Mouse (Mus musculus) cerebellum, postnatal 25 days (tissue): ENCODE data around the gene Tns1.

Experiments used
- DNase-seq, 2 experiments: peaks; one replicate each; pipeline ENCODE4 v3.0.0; 2021; ENCODE audit warnings: mixed read lengths in 2 of 2

The Tns1 gene

DNA sequence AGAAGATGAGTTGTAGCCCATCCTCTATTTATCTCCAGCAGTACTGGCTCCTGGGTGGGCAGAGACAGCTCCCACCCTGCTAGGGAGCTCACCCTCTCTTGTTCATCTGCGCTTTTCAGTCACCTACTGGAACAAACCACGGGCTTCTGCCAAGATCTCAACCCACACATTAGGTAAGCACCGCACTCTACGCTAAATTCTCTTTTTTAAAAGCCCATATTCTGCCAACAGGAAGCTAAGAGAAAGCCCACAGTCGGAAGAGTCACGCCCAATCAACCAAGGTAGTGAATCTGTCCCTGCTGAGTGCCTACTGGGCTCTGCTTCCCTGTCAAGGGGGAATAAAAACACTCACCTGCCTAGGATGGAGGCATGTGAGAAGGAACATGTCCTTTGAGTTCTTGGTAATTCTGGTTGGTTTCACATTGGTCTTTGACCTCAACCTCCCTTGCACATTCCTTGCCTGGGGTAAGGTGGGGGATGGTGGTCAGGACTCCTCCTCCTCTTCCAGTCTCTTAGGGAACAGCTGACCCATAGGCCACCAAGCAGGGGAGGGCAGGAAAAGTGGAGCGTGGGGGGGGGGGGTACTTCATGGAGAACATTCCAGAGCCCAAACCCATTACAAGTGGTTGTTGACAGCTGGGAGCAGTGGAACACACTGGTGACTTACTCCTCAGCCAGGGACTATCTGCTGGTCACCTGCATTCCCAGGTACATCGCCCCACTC is 193.7 kb downstream of the Tns1 start:
- DNase-seq, result no peak

DNA sequence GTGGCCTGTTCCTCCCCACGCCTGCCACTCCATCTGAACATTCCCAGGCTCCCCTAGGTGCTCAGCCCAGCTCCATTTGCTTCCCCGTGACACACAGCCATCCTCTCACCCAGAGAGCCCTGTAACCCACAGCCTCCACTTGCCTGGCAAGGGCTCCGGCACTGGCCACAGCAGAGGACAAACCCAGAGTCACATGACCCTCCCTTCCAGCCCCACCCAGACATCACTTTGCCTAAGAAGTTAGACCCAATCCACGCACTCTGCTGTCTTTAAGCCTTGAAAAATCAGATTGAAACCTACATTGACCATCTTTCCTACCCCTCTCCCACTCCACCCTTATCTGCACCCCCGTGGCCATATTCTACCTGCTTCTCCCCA is 194.3 kb downstream of the Tns1 start:
- no peak for DNase-seq

GRCm38 (mm10) chr1:73929211-73929951 is 194.9 kb downstream of the Tns1 start:
- DNase-seq, result no peak

DNA sequence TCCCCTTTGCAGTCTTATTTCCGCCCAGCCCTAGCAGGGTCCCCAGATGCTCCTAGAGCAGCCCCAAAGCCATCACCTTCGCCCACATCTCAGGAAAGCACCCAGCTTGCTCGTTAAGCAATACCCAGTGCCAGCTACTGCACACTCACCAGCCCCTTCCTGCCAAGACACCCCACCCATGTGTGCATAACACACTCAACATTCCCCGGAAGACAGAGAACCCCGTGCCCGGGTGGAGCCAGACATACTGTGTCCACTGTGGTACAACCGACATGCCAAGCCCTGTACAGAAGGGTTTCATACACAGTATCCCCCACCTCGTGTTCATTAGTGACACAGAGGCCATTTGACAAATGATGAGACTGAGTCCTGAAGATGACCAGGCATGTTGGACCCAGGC is 195.9 kb downstream of the Tns1 start:
- DNase-seq, result no peak

GRCm38 (mm10) chr1:73927819-73928218 is 196.4 kb downstream of the Tns1 start:
- no peak for DNase-seq

GRCm38 (mm10) chr1:73926279-73926678 is 198.0 kb downstream of the Tns1 start:
- DNase-seq, result no peak

GRCm38 (mm10) chr1:73924871-73925610 is 199.2 kb downstream of the Tns1 start:
- no peak for DNase-seq

DNA sequence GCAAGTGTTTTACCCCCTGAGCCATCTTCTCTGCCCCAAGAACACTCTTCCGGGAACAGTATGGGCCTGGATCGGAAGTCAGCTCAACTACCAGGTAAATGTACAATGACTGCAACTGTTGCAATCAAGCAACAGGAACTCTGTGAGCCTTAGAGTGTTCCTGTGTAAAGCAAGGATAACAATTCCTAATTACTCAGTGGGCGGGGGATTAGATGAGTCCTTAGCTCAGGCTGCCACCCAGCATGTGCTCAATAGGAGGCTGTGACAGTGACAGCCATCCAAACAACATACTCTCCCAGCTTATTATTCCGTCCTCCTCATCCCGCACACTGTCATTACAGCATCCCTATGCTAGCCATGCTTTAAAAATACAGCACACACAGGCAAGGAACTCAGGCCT is 200.0 kb downstream of the Tns1 start:
- no peak for DNase-seq

- no peak for DNase-seq
Observed at GRCm38 (mm10) chr1:73923185-73923584, 201.1 kb downstream of the Tns1 start.

DNA sequence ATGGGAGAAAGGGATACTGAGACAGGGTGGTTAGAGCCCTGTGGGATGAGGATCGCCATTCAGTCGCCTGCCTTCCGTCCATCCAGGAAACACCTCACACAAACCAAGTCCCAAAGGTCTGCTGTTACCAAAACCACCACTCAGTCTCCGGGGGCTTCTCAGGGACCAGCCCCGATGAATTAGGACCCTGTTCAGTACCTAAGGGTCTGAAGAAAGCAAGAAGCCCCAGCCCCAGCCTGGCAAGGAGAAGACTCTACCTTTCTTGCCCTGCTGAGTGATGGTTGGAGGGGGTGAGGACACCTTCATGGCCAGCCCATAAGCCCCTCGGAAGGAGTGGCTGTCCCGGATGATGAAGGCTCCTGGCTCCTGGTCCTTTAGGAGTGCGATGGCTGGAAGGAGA is 203.5 kb downstream of the Tns1 start:
- DNase-seq, result no peak

- no peak for DNase-seq
Observed at GRCm38 (mm10) chr1:73919909-73920308, 204.3 kb downstream of the Tns1 start.

DNA sequence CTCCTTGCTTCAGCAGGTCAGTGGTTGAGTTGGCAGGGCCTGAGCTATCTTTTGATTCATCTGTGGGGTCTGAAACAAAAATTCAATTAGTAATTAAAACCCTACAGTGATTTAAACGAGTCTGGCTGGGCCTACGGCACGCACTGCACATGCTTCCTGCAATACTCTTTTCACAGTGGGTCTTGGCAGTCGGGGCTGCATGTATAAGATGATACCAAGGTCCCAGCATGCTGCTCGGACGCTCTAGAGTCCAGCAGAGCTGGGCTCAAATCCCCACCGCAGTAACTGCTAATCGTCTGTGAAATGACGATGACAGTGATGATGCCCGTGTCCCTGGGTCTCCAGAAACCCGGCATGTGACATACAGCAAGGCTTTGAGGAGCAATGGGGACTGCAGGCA is 206.2 kb downstream of the Tns1 start:
- peak in 1 of 2 experiments; percentile 14 for DNase-seq

GRCm38 (mm10) chr1:73916298-73916697 is 208.0 kb downstream of the Tns1 start:
- no peak for DNase-seq

GRCm38 (mm10) chr1:73915218-73916070 is 208.8 kb downstream of the Tns1 start:
- DNase-seq, result no peak

- no peak for DNase-seq
Observed at GRCm38 (mm10) chr1:73914076-73914475, 210.2 kb downstream of the Tns1 start.

GRCm38 (mm10) chr1:73913071-73914005 is 210.9 kb downstream of the Tns1 start:
- DNase-seq, result no peak

- DNase-seq, result peak; percentile 51 to 63
Observed at GRCm38 (mm10) chr1:73912466-73912865, 211.8 kb downstream of the Tns1 start.

DNA sequence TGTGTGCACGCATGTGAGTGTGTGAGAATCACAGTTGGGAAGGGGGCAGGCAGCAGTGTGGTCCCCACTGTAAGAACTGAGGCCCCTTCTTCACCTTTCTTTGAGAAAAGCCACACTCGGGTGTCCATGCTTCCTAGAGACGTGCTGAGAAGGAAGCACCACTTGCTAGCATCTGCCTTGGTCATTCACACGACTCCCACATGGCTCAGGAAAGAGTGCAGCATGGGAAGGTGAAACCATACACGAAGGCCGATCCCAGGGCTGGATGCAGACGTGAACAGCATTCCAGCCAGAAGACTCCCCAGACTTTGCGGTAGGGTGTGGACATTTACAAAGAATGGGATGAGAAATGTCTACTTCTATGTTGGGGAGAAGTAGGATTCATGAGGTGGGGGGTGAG is 212.3 kb downstream of the Tns1 start:
- DNase-seq, result no peak

GRCm38 (mm10) chr1:73910701-73911100 is 213.5 kb downstream of the Tns1 start:
- DNase-seq, result no peak

- DNase-seq, result no peak
Observed at GRCm38 (mm10) chr1:73910111-73910510, 214.1 kb downstream of the Tns1 start.

DNA sequence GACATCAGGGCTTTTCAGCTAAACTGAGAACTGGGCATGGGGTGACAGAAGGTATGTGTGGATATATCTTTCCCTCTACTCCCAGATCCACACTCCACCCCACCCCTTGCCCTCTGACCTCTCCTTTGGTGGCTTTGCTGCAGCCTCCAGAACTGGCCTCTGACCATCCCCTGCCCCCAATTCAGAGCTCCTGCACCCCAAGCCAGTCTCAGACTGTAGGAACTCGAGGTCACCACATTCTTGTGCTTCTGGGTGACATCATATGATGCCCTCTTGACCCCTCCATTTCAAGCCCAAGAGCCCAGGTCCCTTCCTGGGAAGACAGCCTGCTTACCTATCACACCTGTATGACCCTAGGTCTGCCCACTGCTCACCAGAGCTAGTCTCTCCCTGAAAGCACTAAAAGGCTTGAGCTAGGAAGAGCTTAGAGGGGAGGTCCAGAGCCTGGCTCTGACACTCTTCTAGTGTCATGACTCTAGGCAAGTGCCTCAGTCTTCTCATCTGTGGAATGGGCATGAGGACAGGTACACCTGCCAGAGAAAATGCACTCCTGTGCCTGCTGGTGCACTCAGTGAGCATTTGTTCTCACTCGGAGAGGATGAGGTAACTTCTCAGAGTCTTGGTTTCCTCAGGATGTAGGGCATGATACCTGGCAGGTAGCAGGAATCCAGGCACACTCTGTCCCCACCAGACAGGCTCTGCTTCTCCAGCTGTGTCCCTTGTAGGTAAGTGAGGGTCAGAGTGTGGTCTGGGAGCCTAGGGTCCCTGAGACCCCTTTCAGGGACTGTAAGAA is 214.9 kb downstream of the Tns1 start:
- DNase-seq, result no peak
